Mouse (Mus musculus): ENCODE results near the gene Amer1.

The Amer1 gene

GRCm38 (mm10) chrX:95444776-95445111 lies at the start of gene Amer1:
TSS of gene Amer1 (minus strand) at chrX:95444872.
- peak; percentile 90 for DNase-seq

GRCm38 (mm10) chrX:95457166-95457565 lies 12.5 kb upstream of the Amer1 start:
- no peak for DNase-seq

GRCm38 (mm10) chrX:95445866-95446265 lies 1.2 kb upstream of the Amer1 start:
- DNase-seq = peak; percentile 21

GRCm38 (mm10) chrX:95445141-95445540 lies 469 bp upstream of the Amer1 start:
- peak; percentile 72 for DNase-seq

GRCm38 (mm10) chrX:95443898-95444775 lies 535 bp downstream of the Amer1 start:
- DNase-seq = peak; percentile 62

GRCm38 (mm10) chrX:95443390-95443789 lies 1.3 kb downstream of the Amer1 start:
- DNase-seq = peak; percentile 27

GRCm38 (mm10) chrX:95442261-95442660 lies 2.4 kb downstream of the Amer1 start:
- no peak for DNase-seq

GRCm38 (mm10) chrX:95441290-95441689 lies 3.4 kb downstream of the Amer1 start:
- DNase-seq = no peak

GRCm38 (mm10) chrX:95438491-95438890 lies 6.2 kb downstream of the Amer1 start:
- no peak for DNase-seq

- no peak for DNase-seq
Observed at GRCm38 (mm10) chrX:95437236-95437635, 7.4 kb downstream of the Amer1 start.

- no peak for DNase-seq
Observed at GRCm38 (mm10) chrX:95373101-95373500, 71.6 kb downstream of the Amer1 start.
